Mouse (Mus musculus): ENCODE results near the gene Elmsan1. TPM values are rescaled to one million over a fixed set of nuclear protein-coding genes. Genes with fewer than 3 reads are reported as not detected.

The Elmsan1 gene
- total RNA-seq, 2 experiments from 2014 or later = 22.0 to 23.3 TPM

DNA sequence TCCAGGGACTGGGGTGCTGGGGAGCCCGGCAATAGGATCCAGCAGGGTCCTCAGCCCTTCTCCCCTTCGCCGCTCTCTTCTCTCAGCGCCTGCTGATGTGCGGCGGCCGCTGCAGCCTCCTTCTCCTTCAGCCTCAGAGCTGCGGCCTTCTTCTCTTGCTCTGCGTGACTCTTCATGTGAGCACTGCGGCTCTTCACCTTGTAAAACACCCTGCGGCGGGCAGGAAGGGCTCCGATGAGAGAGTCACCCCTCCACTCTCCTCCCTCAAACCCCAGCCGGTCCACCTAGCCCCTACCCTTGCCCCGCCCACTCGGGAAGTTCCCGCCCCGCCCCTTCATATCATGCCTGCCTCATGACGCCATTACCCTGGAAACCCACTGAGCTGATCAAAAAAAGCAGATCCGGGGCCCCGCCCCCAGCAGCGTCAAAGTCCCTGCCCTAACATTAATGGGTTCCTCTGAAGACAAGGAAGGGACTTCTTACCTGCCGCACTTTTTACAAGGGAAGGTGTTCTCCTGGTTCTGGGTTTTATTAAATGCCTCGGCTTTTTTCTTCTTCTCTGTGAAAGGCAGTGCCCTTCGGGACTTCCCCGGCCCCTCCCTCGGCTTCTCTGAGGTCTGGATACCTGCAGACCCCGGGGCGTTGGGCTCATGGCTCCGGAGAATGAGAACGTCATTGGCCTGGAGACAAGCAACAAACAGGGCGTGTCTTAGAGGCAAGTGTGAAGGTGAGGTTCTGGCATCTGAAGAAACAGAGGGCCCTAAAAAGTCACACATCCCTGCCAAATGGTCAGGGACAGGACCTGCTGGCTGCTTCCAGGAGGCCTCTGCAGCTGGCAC lies 66.1 kb downstream of the Elmsan1 start:
- DNase-seq (ENCODE audit: low spot score in 2 of 2) = no peak

DNA sequence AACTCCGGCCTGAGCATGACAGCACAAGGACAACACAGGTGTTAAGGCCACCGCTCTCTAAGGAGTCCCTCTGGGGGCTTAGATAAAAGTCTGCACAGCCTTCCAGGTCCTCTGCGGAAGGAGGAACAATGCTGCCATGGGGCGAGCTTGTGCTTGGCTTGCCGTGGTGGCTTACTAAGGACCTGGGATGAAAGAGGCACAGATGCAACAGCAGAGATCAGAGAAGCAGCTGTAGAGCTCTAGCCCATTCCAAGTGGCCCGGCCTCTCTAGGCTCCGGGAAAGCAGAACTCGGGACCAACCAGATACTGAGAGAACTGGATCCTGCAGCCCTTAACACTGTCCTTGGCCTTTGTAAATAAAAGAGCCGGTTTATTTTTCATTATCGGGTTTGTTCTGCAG lies 66.8 kb downstream of the Elmsan1 start:
- DNase-seq (ENCODE audit: low spot score in 2 of 2) = no peak

DNA sequence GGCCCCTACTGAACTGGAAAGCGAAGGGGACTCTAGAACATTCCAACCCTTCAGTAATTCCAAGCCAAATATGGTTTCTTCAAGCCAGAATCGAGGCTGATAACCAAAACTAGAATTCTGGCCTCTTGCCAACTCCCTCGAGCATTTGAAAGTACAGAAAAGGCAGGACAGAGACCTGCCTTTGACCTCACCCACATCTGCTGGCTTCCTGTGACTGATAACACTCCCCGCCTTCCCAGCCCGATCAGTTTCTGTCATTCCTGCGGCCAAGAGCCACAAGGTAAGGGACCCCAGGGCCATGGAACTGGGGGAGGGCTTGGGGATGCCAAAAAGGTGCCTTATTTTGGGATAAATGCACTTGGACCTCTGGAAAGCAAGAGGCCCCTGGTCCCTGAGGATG lies 67.7 kb downstream of the Elmsan1 start:
- DNase-seq (ENCODE audit: low spot score in 2 of 2) = no peak

DNA sequence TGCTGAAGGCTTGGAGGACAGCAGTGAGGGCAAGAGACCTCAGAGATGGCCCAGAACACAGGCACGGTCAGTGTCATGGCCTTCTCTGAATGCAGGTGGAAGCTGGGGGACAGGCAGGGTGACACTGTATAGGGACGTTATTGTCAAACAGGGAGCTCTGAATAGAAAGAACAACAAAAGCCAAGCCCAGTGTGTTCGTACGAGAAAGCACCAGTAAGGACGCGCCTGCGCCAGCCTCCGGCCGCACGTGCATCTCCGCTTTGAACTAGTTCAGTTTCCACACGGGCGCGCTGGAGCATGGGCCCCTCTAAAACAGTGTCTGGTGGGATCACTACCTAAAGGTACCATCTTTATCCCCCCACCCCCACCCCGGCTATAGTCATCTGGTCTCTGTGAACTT lies 68.7 kb downstream of the Elmsan1 start:
- DNase-seq (ENCODE audit: low spot score in 2 of 2) = no peak

DNA sequence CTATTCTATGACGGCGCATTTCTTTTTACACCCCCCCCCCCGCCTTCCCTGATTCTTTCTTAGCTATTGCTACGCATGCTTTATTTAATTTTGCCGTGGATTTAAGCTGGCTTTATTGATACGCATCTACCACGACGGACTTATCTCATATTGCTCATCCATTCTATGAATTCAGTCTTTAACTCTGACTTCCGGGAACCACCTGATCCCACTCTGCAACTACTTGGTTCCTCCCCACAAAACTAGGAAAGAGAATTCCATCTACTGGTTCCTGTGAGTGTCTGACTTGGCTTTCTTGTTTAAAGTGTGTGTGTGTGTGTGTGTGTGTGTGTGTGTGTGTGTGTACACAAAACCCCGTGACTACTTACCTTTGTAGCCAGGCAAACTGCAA lies 70.1 kb downstream of the Elmsan1 start:
- no peak for DNase-seq (ENCODE audit: low spot score in 2 of 2)

DNA sequence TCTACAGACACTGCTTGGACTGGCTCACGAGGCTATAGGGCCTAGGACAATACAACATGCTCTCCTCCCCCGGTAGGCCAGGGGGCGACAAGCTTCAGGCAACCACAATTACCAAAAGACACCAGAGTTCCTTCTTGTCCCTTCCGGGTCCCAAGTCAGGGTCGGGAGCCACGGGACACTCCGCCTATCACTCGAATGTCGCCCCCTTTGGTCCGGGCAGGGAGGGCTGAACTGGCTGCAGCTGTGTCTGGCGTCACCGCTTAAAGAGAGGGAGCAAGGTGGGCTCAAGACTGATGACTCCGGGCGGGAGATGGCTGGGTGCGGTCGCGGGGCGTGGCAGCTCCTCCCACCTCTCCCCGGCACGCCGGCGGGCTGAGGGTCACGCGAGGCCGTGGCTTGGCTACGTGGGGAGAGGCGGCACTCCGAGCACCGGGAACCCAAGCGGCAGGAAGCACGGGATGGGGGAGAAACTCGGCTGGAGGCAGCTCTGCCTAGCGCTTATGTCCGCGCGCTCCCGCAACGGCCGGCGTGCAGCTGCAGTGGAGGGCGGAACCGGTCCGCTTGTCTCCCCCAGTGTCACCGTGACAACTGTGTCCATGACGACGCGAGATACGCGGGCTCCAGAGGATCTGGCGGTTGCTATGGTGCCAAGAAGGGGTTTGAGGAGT lies 70.6 kb downstream of the Elmsan1 start, which contains the start of gene Pnma1:
TSS of gene Pnma1 (minus strand) at position 536 of the 668 bp plus-strand sequence.
- peak; percentile 50 to 73 for DNase-seq (ENCODE audit: low spot score in 2 of 2)

DNA sequence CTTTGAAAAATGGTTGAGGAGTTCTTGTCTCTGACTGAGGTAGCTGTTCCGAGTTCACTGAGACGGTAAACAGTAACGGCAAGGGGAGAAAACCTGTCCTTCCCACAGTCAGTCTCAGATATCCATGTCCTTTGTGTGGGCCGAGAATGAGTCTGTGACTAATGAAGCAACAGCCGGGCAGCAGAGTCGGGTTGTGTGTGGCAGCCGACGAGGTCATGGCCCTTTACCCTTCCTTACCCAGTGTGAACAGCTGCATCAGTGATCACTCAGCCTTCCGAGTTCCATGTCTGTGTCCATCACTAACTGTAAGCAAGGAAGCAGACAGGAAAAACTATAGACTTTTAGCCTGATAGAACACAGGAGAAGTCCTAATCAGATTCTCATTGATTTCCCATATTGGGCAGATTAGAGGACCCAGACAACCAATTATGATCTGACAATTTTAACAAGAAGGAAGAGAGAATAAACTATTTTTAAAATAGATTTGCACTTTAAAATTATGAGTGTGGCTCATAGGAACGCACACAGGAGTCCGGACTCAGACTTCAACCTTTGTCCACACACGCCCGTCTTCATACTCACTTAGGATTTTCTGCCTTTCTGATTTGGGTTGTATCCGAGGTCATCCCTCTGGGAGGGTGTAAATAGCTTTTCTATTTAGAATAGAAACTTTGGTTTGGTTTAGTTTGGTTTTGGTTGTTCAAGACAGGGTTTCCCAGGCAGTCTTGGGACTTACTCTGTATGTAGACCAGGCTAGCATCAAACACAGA lies 76.2 kb downstream of the Elmsan1 start:
- DNase-seq (ENCODE audit: low spot score in 2 of 2) = no peak

DNA sequence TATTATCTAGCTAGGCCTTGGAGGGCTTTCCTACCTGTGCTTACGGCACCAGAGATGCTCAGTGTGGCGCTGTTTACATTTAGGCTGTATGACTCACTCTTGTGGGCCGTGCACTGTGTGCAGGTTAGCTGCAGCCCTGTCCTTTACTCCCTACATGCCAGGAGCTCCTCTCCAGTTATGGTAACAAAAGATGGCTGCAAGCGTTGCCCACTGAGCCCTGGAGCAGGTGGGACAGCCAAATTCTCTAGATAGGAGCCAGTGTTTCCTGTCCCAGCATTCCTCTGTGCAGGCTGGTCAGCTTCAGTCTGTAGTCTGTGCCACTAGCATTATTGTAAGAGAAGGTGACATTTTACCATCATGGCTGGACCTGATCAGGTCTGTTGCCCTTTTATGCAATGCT lies 77.4 kb downstream of the Elmsan1 start:
- DNase-seq (ENCODE audit: low spot score in 2 of 2) = no peak

DNA sequence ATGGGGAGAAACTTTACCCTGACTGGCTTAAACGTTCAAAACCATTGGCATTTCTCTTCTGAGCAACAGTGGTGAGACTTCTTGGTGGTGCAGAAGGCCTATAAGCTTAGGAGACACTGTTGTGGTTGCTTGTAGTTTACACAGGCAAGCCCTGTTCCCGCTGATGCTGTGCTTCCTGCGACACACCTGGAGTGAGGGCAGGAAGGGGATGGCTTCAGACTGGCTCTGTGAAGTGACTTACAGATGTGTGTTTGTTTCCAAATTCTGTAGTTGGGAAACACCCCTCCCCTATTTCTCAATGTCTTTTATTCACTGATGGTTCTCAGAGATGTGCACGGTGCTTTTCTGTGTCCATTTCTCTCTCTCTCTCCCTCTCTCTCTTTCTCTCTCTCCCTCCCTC lies 78.5 kb downstream of the Elmsan1 start:
- no peak for DNase-seq (ENCODE audit: low spot score in 2 of 2)

DNA sequence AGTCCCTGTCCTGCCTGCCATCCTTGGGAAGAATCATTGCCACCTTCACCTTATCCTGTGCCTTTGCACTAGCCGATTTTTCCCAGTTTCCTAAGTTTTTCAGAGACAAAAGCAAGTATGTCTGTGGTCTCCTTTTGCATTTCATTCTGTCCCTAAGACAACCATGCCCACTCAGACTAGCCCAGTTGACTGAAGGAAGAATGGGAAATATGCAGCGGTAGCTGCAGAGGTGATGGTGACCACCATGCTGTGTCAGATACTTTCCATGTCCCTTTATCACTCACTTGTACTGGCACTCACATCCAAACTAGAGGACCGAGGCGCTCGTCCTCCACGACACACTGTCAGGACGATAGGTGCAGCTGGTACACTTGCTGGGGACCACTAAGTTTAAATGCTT lies 81.5 kb downstream of the Elmsan1 start:
- DNase-seq (ENCODE audit: low spot score in 2 of 2) = no peak

DNA sequence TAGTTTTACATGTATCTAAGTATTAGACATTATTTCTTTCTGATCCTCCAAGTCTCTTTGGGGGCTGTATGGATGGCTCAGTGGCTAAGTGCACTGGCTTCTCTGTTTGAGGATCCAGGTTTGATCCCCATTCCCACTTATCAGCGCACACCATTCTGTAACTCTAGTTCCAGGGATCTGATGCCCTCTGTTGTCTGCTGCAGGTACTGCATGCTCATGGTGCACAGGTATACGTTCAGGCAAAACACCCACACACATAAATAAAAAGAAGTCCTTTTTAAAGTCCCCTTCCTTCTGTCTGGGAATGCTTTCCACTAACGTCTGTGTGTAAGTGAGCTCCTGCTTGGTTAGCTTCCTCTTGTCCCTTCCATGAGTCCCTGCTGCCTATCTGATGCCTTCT lies 86.4 kb downstream of the Elmsan1 start:
- no peak for DNase-seq (ENCODE audit: low spot score in 2 of 2)

DNA sequence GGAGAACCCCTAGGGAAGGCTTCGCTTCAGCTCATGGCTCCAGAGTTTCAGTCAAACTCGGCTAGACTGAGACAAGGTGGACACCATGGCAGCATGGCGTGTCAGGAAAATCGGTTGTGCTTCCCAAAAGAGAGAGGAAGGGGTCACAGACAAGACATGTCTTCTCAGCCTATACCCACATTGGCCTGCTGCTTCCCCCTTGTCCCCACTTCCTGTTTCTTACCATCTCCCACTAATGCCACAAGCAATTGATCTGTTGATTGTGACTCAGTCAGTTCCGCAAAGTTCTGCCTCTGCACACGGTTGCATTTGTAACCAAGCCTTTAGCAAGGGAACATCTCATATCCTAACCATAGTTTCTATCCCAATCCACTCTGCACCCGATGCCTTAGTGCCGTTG lies 88.8 kb downstream of the Elmsan1 start:
- no peak for DNase-seq (ENCODE audit: low spot score in 2 of 2)

DNA sequence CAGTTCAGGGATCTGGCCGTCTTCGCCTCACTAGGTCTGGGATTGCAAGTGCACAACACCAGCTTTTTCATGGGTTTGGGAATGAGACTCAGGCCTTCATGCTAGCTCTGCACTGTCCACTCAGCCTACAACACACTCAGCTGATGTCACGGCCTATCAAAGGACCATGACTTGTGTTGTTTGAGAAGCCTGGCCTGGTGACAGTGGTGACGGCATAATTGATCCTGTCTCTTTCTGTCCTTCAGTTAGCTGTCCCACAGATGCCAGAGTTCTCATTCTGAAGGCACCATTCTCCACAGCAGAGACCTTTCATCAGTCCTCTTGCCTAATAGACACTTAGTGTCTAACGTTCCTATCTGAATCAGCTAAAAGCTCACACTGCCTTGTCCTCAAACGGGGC lies 90.1 kb downstream of the Elmsan1 start:
- DNase-seq (ENCODE audit: low spot score in 2 of 2) = no peak

DNA sequence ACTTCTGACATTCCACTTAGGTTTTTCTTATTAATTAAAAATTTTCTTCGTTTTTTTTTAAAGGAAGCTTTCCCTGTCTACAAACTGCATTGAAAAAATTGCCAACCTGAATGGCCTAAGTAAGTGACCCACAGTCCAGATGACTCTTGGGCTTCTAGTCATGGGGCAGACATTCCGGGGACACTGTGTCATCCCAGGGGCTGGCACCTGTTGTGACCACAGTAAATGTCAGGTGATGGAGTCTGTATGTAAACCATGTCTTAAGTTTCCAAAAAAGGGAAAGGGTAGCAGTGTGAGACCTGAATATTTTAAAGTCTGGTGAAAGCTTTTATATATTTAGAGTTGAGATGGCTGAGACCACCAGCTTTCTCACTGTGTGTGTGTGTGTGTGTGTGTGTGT lies 91.8 kb downstream of the Elmsan1 start:
- DNase-seq (ENCODE audit: low spot score in 2 of 2) = no peak

DNA sequence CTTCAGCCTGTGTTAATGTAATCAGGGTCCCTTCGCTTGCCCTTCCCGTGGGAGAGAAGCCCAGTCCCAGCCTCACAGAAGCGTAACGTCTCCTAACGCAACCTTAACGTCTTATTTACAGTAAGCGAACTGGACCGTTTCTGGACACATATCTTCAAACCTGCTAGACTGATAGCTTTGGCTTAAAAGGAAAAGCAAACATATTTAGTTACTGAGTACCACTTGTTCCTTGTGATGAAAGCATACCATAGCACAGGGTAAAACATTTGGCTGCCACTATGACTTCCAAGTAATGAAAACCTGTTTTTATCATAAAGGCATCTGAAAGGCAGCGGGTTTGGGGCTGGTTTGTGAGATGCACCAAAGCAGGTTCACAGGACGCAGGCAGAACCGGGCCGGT lies 92.8 kb downstream of the Elmsan1 start:
- no peak for DNase-seq (ENCODE audit: low spot score in 2 of 2)

DNA sequence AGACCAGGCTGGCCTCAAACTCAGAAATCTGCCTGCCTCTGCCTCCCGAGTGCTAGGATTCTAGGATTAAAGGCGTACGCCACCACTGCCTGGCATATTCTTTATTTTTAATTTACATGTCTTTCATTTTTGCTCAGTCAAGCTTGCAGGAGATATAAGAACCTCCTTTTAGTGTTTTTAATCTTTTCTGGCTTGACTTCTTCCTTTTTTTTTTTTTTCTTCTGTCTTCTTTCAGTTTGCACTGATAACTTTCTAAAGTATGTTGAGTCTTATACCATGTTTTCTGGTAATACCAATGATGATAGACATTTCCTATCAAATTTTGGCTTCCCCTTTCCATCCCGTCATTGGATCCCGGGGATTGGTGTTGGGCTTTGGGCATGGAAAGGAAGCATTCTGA lies 99.1 kb downstream of the Elmsan1 start:
- no peak for DNase-seq (ENCODE audit: low spot score in 2 of 2)

DNA sequence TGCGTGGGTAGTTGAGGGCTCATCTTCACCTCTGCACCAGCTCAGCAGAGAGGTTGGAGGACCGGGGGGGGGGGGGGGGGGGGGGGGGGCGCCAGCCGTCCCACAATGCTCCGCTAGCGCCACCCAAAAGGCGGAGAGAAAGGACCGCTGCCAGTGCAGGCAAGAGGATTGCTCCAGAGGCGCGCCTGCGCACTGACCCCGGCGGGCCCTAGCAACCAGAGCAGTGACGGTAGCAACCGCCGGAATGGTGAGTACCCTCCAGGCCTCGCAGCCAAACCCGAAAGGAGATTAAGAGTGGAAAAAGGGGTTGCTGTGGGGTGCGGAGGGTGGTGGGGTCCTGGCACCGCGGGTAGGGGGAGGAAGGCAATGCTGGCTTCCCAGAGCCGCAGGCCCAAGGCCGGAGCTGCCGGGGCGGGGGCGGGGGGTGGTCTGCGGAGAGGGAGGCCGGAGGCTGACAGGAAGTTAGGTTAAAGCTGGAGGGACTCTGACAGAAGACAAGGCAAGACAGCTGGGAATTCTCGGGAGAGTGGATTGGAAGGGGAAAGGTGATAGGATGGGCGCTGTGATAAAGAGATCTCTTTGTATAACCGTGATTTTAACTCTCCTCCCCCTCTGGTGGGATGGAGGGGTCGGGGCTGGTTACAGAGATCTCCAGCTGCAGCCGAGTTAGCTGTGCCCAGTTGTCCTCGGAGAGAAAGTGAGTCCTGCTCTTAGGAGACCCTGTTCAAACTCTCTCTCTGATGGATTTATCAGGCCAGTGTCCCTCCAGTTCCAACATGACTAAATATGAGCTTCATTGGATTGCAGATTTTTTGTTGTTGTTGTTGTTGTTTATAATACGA lies 104.3 kb downstream of the Elmsan1 start, which contains the start of gene Dnal1:
TSS of gene Dnal1 (plus strand) at position 214 of the 842 bp plus-strand sequence.
- DNase-seq (ENCODE audit: low spot score in 2 of 2) = peak; percentile 82 to 90

DNA sequence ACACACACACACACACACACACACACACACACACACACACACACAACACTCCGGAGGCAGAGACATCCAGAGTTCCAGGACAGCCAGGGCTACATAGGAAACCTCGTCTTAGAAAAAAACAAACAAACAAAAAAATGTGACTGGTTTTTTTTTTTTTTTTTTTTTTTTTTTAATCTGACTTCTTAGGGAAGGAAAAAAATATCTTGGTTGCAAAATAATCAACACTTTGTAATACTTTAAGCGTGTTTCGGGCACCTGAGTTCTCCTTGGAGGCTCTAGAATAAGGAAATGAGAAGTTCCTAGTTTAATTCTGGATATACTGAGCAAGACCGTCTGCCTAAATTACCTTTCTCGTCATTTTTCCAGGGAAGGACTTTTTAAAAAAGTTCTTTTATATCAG lies 105.0 kb downstream of the Elmsan1 start:
- DNase-seq (ENCODE audit: low spot score in 2 of 2) = no peak

DNA sequence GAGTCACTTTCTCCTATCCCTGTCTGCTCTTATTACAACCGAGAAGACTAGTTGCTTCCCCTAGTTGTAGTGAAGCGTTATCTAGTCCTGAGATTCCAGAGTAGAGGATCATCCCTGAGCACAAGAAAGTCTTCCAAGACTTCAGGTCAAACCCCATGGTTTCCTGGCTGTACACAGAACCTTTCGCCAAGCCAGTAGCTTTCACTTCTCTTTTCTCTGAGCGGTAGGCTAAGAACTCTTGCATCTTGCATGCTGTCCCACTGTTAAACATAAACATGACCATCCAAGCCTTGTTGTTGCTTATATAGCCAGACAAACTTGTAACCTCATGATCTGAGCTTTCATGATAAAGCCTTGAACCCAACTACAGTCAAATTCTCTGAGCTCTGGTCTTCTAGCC lies 107.9 kb downstream of the Elmsan1 start:
- DNase-seq (ENCODE audit: low spot score in 2 of 2) = no peak

DNA sequence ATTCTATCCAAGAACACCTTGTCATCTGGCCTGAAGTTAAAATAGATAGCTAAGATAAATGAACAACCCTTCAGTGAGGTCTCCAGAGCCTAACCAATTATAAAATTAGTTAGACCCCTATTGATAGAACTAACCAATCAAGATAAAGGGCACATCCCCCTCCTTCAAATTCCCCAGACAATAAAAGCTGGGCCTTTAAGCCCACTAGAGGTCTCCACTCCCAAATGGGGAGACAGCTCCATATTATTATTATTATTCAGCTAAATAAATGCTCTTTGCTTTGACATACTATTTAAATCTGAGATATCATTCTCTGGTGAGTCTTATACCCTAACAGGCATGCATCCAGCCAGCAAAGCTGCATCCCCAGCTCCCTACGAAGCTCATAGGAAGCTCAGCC lies 108.8 kb downstream of the Elmsan1 start:
- no peak for DNase-seq (ENCODE audit: low spot score in 2 of 2)

DNA sequence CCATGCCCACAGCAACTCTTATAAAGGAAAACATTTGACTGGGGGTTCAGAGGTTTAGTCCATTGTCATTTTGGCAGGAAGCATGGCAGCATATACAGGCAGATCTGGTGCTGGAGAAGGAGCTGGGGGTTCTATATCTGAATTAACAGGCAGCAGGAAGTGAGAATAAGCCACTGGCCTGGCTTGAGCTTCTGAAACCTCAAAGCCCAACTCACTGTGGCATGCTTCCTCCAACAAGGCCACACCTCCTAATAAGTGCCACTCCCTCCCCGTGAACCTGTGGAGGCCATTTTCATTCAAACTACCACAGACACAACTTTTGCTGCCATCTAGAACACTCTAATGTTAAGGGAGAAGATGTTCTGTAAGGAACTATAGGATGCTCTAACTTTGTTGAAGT lies 111.0 kb downstream of the Elmsan1 start:
- no peak for DNase-seq (ENCODE audit: low spot score in 2 of 2)
